Mouse (Mus musculus) granulocyte monocyte progenitor cell, adult 5-6 weeks (primary cell): ENCODE data around the gene Gtf2a1l. TPM values are rescaled to one million over a fixed set of nuclear protein-coding genes. Genes with fewer than 3 reads are reported as not detected.

Experiments used
- ATAC-seq: replicated peaks from 2 replicates; pipeline ENCODE4 v1.8.0; 2016; ENCODE audit warnings: mild to moderate bottlenecking, moderate TSS enrichment, inconsistent platforms; ENCODE audit not compliant: poor library complexity, severe bottlenecking
- total RNA-seq, 2 experiments: library from RNA; stranded (forward) in 1 of 2; stranded (reverse) in 1 of 2; fragments of 200-712, 200-1000 nt in 1 of 2; fragments of >200 nt in 1 of 2; fragmentation: Nextera tagmentation in 1 of 2; gene quantifications; 2 replicates each; pipeline ENCODE4 v1.2.3; 2014 to 2017

Gtf2a1l gene
- total RNA-seq, 2 experiments from 2014 or later, result not detected

GRCm38 (mm10) chr17:88652702-88653374, 15.6 kb upstream of the Gtf2a1l start:
- peak; percentile 92 for ATAC-seq

DNA sequence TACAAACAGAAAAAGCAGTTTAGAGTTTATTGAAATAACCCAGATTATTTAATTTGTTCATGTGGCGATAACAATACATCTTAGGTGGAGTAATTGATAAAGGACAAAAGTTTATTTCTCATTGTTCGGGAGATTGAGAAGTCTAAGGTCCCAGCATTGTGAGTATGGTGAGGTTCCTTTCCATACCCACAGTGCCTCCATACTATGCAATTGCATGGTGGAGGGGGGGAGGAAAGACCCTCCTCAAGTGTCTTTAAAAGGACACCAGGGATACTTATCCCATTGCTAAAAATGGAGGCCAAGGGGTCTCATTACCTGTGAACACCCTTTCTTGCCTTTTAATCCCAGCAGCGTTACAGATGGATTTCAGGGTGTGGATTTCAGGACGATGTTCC, 15.1 kb upstream of the Gtf2a1l start:
- ATAC-seq, result no peak

DNA sequence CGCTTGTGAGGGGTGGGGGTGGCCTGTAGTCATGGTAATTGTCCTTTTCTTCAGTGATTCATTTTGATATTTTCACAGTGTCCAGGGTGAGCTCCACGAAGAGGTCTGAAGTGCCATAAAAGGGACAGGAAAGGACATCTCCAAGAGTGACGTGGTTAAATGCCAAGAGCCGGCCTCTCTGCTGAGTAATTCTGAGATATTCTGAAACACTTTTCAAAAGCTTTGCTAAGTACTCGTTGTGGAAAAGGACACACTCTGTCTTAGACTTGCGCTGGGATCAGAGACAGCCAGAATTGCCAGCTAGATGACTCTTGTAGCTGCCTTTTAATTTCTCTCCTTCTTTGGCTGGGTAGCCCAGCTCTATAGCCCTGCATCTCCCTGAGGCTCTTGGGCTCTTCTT, 9.9 kb upstream of the Gtf2a1l start:
- ATAC-seq, result no peak

GRCm38 (mm10) chr17:88666076-88666475, 2.4 kb upstream of the Gtf2a1l start:
- no peak for ATAC-seq

- no peak for ATAC-seq
These were observed 1.5 kb downstream of the Gtf2a1l start for GRCm38 (mm10) chr17:88669921-88670320.

DNA sequence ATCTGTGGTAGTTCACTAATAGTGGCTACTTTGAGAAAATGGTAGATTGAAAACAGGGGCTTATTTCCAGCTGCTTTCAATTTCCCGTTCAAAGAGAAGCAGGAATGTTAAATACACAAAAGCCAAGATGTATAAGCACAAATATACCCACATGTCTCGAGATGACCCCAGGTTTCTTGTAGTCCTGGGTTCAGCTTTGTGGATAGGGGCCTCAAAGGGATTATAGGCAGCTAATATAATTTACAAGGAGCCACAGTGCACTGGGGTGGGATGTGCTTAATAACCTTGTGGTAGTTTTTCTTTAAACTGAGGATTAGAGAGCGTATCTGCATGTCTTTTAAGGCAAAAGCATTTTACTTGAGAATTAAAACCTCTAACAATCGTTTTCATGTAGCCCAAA, 2.3 kb downstream of the Gtf2a1l start:
- no peak for ATAC-seq

- ATAC-seq, result no peak
These were observed 7.2 kb downstream of the Gtf2a1l start for GRCm38 (mm10) chr17:88675310-88676309.

DNA sequence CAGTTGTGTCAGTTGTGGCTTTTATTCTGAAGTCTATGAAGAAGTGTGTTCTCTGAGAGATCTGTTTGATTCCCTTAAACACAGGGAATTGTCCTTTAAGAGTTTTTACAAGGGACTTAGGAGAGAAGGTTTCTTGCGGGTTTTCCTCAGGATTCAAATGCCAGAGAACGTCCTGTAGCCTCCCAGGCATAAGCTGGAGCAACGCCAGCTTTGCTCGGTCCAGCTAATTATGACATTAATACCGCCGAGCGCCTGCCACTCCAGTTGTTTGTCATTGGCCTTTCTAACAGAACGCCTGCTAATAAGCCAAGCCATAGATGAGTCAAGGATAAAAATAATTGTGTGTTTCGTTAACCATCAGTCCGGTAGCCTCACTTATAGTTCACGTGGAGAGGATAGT, 19.8 kb downstream of the Gtf2a1l start:
- ATAC-seq, result no peak

DNA sequence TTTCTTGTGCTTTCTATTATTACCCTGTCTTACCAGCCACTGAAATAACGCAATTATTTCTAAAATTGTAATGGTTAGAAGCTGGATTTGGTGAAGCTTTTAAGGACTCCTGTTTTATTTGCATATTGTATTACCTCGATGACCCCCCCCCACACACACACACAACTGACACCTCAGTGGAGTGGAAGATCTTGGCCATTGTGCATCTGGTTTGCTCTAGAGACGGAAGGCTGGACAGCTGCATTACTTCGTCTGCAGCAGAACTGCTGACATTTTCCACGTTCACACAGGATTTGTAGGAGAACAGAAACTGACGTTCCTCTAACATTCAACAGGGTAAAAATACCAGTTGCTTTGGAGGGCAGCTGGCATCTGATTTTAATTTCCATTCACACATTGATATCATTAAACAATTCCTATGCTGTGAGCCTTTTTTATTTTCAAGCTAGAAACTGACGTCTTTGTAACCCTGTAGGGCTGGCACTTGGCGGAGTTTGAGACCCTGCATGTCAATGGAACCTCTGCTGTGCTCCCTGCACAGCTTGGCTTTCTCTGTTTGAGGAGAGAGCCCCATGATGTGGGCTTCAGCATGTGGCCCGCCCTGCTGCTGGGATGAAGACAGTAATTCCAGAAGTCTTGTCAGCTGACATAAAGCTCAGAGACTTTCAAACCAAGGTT, 28.3 kb downstream of the Gtf2a1l start:
- no peak for ATAC-seq

DNA sequence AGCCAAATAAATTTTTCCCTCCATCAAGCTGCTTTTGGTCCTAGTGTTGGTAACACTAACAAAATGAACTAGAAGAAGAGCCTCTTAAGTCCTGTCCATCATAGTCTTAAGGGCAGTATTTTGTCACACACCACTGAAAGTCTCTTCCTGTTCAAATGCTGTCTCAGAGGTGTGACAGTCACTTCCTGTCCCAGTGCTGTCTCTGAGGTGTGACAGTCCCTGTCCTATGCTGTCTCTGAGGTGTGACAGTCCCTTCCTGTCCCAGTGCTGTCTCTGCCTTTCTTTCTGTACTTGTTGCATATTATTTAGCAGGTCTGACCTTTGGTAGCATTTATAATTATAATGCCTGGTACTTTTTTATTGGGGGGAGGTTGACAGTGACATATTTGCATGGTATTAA, 32.4 kb downstream of the Gtf2a1l start:
- ATAC-seq, result no peak

GRCm38 (mm10) chr17:88702345-88702744, 33.9 kb downstream of the Gtf2a1l start:
- no peak for ATAC-seq

DNA sequence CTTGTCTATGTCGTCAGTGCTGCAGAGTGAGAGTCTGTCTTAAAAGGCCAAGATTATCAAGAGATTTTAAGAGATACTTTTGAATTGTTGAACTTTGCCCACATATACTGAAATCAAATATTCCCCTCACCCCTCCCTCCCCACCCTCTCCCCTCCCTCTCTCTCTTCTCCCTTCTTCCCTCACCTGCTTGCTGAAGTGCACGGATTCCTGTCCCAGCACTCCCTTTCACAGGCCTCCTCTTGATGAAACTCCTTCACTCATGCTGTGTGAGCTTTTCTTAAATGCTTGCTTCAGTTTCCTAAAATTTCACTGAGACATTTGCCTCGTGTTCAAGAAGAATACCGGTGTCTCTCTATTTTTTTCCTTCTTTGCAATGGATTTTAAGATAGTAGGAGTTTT, 34.7 kb downstream of the Gtf2a1l start:
- ATAC-seq, result no peak

DNA sequence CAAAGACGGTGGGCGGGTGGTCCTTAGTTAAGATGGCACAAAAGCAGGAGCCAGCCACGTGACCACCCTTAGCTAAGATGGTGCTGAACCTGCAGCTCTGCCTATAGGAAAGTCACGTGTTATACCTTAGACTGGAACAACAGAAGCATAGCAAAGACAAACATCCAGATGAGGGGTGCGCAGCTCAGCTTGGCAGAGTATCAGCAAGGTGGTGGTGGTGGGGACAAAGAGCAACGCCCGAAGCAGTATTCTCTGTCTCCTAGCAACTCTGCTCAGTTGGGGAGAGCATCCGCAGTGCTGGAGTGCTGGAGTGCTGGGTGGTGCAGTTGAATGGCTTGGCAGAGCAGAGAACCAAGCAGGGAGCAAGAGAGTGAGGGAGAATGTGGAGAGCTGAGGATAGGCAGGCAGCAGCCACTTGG, 37.8 kb downstream of the Gtf2a1l start:
- no peak for ATAC-seq

GRCm38 (mm10) chr17:88749646-88750045, 81.2 kb downstream of the Gtf2a1l start:
- peak; percentile 62 for ATAC-seq

DNA sequence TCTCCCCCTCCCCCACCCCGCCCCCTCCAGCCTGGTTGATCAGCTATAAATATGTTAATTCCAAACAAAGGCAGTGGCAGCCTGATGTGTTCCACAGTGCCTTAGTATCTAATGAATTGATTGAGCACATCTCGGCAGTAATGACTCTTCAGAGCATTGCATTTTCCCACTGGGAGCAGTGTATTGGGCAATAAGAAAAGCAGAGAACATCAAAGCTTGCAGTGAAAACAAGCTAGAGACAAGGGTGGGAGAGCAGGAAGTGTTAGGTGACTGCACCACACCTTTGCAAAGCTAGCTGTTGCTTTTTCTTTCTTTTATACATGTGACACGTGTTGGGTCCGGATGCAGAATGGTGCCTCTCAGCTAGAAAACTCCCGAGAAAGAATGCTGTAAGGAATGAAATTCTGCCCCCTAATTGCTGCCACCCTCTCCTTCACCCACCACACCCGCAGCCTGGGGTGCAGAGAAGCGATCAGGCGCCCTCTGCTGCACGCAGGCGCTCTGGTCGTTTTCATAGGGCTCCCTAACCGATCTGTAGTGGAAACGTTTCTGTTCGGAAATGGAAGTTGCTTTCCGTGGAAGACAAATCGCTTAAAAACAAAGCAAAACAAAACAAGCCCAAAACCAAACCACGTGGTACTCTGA, 84.5 kb downstream of the Gtf2a1l start:
- ATAC-seq, result peak; percentile 88

GRCm38 (mm10) chr17:88753472-88753857, 85.0 kb downstream of the Gtf2a1l start:
- ATAC-seq, result peak; percentile 29

DNA sequence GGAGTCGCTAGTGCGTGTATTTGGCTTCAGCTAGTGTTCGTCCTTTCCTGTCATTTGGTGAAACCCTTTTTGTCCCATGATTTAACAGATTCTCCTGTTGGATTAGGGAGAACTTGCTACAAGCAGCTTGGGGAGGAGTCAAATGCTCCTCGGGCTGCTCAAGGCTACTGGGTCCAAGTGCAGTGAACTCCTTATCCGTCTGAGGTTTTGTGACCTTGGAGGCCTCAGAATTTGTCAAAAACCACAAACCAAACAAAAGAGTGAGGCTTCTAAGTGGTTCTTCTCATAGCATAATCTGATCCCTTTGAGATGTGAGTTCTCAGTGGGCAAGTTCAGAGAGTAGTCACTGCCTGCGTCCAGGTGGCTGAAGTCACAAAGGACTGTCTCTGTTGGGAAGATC, 87.3 kb downstream of the Gtf2a1l start:
- ATAC-seq, result no peak

GRCm38 (mm10) chr17:88758003-88758437, 89.6 kb downstream of the Gtf2a1l start:
- ATAC-seq, result no peak

DNA sequence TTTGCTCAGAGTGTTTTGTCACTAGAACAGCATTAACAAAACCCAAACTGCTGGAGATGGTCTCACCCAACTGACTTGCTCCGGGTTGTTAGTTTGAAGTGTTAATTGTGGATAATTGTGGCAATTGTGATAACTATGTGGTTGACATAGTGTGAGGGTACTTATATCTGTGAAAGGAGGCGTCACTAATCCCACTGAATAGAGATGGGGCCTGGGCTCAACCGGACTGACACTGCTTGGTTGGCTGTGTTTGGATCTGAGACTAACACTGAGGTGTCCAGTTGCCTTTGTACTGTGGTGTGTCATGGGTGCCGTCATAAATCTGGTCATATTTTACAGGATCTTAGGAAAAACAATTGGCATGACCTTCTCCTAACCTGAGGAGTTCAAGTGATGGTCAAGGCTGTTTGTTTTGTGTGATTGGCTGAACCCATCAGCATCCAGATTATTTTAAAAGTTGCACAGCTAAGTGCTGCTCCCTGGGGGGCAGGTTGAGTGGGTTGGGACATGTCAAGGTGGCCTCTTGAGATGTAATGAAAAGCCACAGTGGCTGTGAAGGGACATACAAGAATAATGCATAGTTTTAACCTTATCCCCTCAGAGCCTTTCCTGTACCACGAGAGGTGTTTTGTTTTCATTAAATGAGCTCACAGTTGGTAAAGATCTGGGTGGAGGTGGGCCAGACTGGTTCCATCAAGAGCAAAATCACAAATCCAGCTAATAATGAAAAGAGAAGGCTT, 95.1 kb downstream of the Gtf2a1l start:
- ATAC-seq, result no peak

DNA sequence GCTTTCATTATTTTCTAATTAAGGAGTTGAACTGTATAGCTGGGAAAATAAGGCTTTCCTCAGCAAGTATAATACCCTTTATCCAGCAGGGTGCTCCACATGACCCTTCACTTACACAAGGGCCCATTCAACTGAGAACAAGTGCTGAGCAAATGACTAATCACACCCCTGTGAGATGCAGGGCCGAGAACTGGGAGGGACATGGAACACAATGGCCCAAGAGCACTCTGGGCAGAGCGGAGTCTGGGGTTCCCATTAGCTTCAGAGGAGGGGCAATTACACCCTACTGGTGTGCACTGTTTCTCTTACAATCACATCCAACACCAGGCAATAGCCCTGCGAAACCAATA, 95.7 kb downstream of the Gtf2a1l start:
- ATAC-seq, result no peak
